Mouse (Mus musculus): Measurements from ENCODE around the gene Mapk1. TPM values are rescaled to one million over a fixed set of nuclear protein-coding genes. Genes with fewer than 3 reads are reported as not detected.

Gene Mapk1
- total and polyA plus RNA-seq, 3 experiments = 162 to 317 (median 244) TPM

GRCm38 (mm10) chr16:17052087-17052486, 68.9 kb downstream of the Mapk1 start:
- Histone ChIP-seq H3K27ac (ENCODE audit: insufficient read depth, low read depth) (no peak overlapping the region), H3K4me1 (ENCODE audit: control insufficient read depth in 1 of 2, insufficient read depth in 2 of 2) (no peaks in the 10 kb centered on the region), H3K36me3 (replicated peaks in 1 of 2; ENCODE audit: control insufficient read depth in 1 of 2, insufficient read depth in 1 of 2, low read length in 1 of 2) (peaks cover 17 to 43% of the 10 kb centered on the region in 2 experiments), H3K4me2 (ENCODE audit: insufficient read depth, low read depth, poor library complexity, severe bottlenecking) (no peak overlapping the region), H3K9ac (ENCODE audit: insufficient read depth, low read depth) (no peak overlapping the region), H3K4me3 (replicated peaks in 1 of 3; ENCODE audit: low read depth in 2 of 3, low read length in 2 of 3, poor library complexity in 1 of 3) (no peak overlapping the region), H3K27me3 (replicated peaks) (no peaks in the 10 kb centered on the region), H3K79me2 (replicated peaks; ENCODE audit: control insufficient read depth, extremely low read depth, insufficient read depth, poor library complexity, severe bottlenecking) (no peaks in the 10 kb centered on the region), H3K9me3 (replicated peaks; ENCODE audit: low read length) (no peaks in the 10 kb centered on the region)
- no peak for TF ChIP-seq RCOR1 (conservative IDR thresholded peaks at IDR 0.05; ENCODE audit: low read depth, low read length)
- TF ChIP-seq USF2 (conservative IDR thresholded peaks at IDR 0.05; ENCODE audit: low read depth, low read length) = no peak
- TF ChIP-seq SIN3A (IDR thresholded peaks at IDR 0.05; ENCODE audit: low read length) = no peak
- TF ChIP-seq E2F4 (IDR thresholded peaks at IDR 0.05; ENCODE audit: insufficient replicate concordance, low read depth, low read length) = no peak
- no peak for TF ChIP-seq MAZ (IDR thresholded peaks at IDR 0.05; ENCODE audit: low read depth, low read length)
- TF ChIP-seq ELF1 (IDR thresholded peaks at IDR 0.05; ENCODE audit: low read depth, low read length) = no peak
- no peak for TF ChIP-seq NRF1 (IDR thresholded peaks at IDR 0.05; ENCODE audit: low read depth, low read length)
- TF ChIP-seq GABPA (IDR thresholded peaks at IDR 0.05; ENCODE audit: insufficient replicate concordance, low read depth, low read length) = no peak
- TF ChIP-seq ZMIZ1 (IDR thresholded peaks at IDR 0.05; ENCODE audit: low read depth, low read length) = no peak
- TF ChIP-seq RAD21 (IDR thresholded peaks at IDR 0.05; ENCODE audit: low read depth, low read length) = no peak
- TF ChIP-seq HCFC1 (IDR thresholded peaks at IDR 0.05; ENCODE audit: low read depth, low read length) = no peak
- TF ChIP-seq MXI1 (IDR thresholded peaks at IDR 0.05; ENCODE audit: low read depth, low read length) = no peak
- no peak for TF ChIP-seq MAFK (IDR thresholded peaks at IDR 0.05; ENCODE audit: insufficient replicate concordance, low read length)
- dilution Hi-C loops (cut with MboI; ENCODE audit: extremely low pct_ligation_motif_present, extremely low pct_unique_long_range_greater_than_20kb, low sequenced_read_pairs) = no loop called here
- in situ Hi-C loops (cut with MboI; ENCODE audit: low pct_ligation_motif_present, low pct_unique_long_range_greater_than_20kb, low sequenced_read_pairs) = no loop called here
- DNase-seq (ENCODE audit: extremely low read depth) = no peak

- H3K4me1 ChIP-seq (ENCODE audit: control insufficient read depth in 1 of 2, insufficient read depth in 2 of 2) = peaks cover 0 to 5% of the 10 kb centered on the region in 2 experiments; a peak in 2 of 4 replicates
- no peak overlapping the region for H3K4me2 ChIP-seq (ENCODE audit: insufficient read depth, low read depth, poor library complexity, severe bottlenecking)
- H3K9ac ChIP-seq (ENCODE audit: insufficient read depth, low read depth) = no peak overlapping the region
- DNase-seq (ENCODE audit: extremely low read depth) = no peak
- H3K4me3 ChIP-seq (replicated peaks in 1 of 3; ENCODE audit: low read depth in 2 of 3, low read length in 2 of 3, poor library complexity in 1 of 3) = no peak overlapping the region
- dilution Hi-C loops (cut with MboI; ENCODE audit: extremely low pct_ligation_motif_present, extremely low pct_unique_long_range_greater_than_20kb, low sequenced_read_pairs) (no loop called here), in situ Hi-C loops (cut with MboI; ENCODE audit: low pct_ligation_motif_present, low pct_unique_long_range_greater_than_20kb, low sequenced_read_pairs) (no loop called here)
- H3K79me2 ChIP-seq (replicated peaks; ENCODE audit: control insufficient read depth, extremely low read depth, insufficient read depth, poor library complexity, severe bottlenecking) = no peaks in the 10 kb centered on the region
- no peaks in the 10 kb centered on the region for H3K9me3 ChIP-seq (replicated peaks; ENCODE audit: low read length)
- TF ChIP-seq CTCF (conservative IDR thresholded peaks at IDR 0.05 in 1 of 2, IDR thresholded peaks at IDR 0.05 in 1 of 2; ENCODE audit: low read depth in 2 of 2, low read length in 2 of 2) (no peak), ETS1 (conservative IDR thresholded peaks at IDR 0.05; ENCODE audit: low read depth, low read length) (no peak), CHD2 (IDR thresholded peaks at IDR 0.05; ENCODE audit: low read length) (no peak), TCF12 (IDR thresholded peaks at IDR 0.05; ENCODE audit: low read depth, low read length) (no peak), ELF1 (IDR thresholded peaks at IDR 0.05; ENCODE audit: low read depth, low read length) (no peak), ZC3H11A (IDR thresholded peaks at IDR 0.05; ENCODE audit: low read depth, low read length) (no peak), BHLHE40 (IDR thresholded peaks at IDR 0.05; ENCODE audit: low read depth, low read length) (no peak), USF2 (conservative IDR thresholded peaks at IDR 0.05; ENCODE audit: low read depth, low read length) (no peak), E2F4 (IDR thresholded peaks at IDR 0.05; ENCODE audit: insufficient replicate concordance, low read depth, low read length) (no peak), GABPA (IDR thresholded peaks at IDR 0.05; ENCODE audit: insufficient replicate concordance, low read depth, low read length) (no peak), JUN (IDR thresholded peaks at IDR 0.05; ENCODE audit: insufficient read depth, low read depth, low read length) (no peak), POLR2AphosphoS2 (IDR thresholded peaks at IDR 0.05; ENCODE audit: low read depth, low read length) (no peak), SIN3A (IDR thresholded peaks at IDR 0.05; ENCODE audit: low read length) (no peak), PAX5 (IDR thresholded peaks at IDR 0.05; ENCODE audit: low read length) (no peak), ZNF384 (IDR thresholded peaks at IDR 0.05; ENCODE audit: low read depth, low read length) (no peak), NRF1 (IDR thresholded peaks at IDR 0.05; ENCODE audit: low read depth, low read length) (no peak)
- H3K27ac ChIP-seq (ENCODE audit: insufficient read depth, low read depth) = no peak overlapping the region
- peaks cover 3 to 26% of the 10 kb centered on the region in 2 experiments for H3K36me3 ChIP-seq (replicated peaks in 1 of 2; ENCODE audit: control insufficient read depth in 1 of 2, insufficient read depth in 1 of 2, low read length in 1 of 2)
- H3K27me3 ChIP-seq (replicated peaks) = no peaks in the 10 kb centered on the region
Measured at GRCm38 (mm10) chr16:17053903-17054302, 70.7 kb downstream of the Mapk1 start.
